Comparison of ENCODE assay signal across 18 mouse cellular contexts in the genomic region with DNA sequence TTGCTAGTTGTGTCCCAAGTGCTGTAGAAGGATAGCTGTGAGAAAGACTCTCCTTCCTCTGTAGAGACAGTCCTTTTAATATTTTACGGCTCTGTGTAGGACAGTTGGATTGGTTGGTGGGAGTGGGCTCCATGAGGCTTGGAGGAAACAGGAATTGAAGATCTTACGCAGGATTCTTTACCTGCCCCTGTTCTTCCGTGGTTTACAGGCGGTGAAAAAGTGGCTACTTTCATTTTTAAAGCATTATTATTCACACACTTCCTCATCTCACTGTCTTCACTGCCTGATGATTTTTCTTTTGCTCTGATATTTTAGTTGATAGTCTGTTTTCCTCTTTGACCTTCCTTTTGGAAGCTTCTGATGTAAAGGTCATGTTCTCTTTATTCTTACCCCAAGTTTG. TPM values are rescaled to one million over a fixed set of nuclear protein-coding genes. Genes with fewer than 3 reads are reported as not detected.
"Had no signal": no experiment of that assay in that cellular context is flagged by ENCODE, and none has a peak within 500 bp of the region (broad histone marks: within the 10 kb centered on the region; RNA-seq: fewer than 3 reads in every experiment).

No protein-coding gene starts in this region.

- DNase-seq: kidney, adult 11 months; kidney, adult 9 months; kidney, postnatal 4 days; lung, adult 2 months; lung, postnatal 36 days; right cerebral cortex, postnatal 14 days; thymus, adult 2 months; thymus, postnatal 25 days had no signal

- H3K9me3 ChIP-seq: limb, embryonic 10.5 days; liver, embryonic 15.5 days; midbrain, embryonic 15.5 days; neural tube, embryonic 13.5 days; stomach, embryonic 15.5 days had no signal

- H3K27me3 ChIP-seq: midbrain, embryonic 15.5 days had no signal

- H3K36me3 ChIP-seq: limb, embryonic 10.5 days; liver, embryonic 15.5 days; midbrain, embryonic 15.5 days; neural tube, embryonic 13.5 days; stomach, embryonic 15.5 days had no signal

- H3K27ac ChIP-seq: kidney, postnatal 0 days; layer of hippocampus, adult 2 months; limb, embryonic 10.5 days; liver, embryonic 15.5 days; midbrain, embryonic 15.5 days; neural tube, embryonic 13.5 days; stomach, embryonic 15.5 days had no signal

- ATAC-seq: lung, postnatal 0 days; midbrain, embryonic 15.5 days had no signal

- H3K4me3 ChIP-seq: layer of hippocampus, adult 2 months; limb, embryonic 10.5 days; liver, embryonic 15.5 days; midbrain, embryonic 15.5 days; neural tube, embryonic 13.5 days; stomach, embryonic 15.5 days had no signal

RNA-seq across cellular contexts. Expression of gene Tbr1, which starts 17.5 kb away (rescaled TPM):
- total RNA-seq: monocyte, adult 5-6 weeks had no signal
- polyA plus RNA-seq: stomach, embryonic 15.5 days; urinary bladder, adult 2 months had no signal
